24 mouse cellular contexts compared by ENCODE assay signal in genomic region chr2:124706896-124707295, GRCm38 (mm10).
"Had no signal": no experiment of that assay in that cellular context is flagged by ENCODE, and none has a peak within 500 bp of the region (broad histone marks: within the 10 kb centered on the region; RNA-seq: fewer than 3 reads in every experiment).

No protein-coding gene starts in this region.

- H3K4me3 ChIP-seq: kidney, embryonic 15.5 days; left cerebral cortex, adult 2 months; limb, embryonic 12.5 days; liver, embryonic 12.5 days; liver, embryonic 15.5 days; megakaryocyte, embryonic 14.5 days; midbrain, embryonic 10.5 days; midbrain, embryonic 15.5 days; neural tube, embryonic 12.5 days; neural tube, embryonic 15.5 days had no signal

- DNase-seq: kidney, adult 11 months; kidney, adult 8-10 months; kidney, postnatal 25 days; layer of hippocampus, postnatal 36 days; liver; lung, postnatal 36 days; right cerebral cortex, adult 18-20 months; right cerebral cortex, postnatal 14 days; right cerebral cortex, postnatal 4 days; thymus, adult 2 months; thymus, postnatal 14 days; thymus, postnatal 4 days had no signal

- H3K4me2 ChIP-seq: kidney, embryonic 15.5 days; limb, embryonic 12.5 days; liver, embryonic 12.5 days; liver, embryonic 15.5 days; midbrain, embryonic 15.5 days; neural tube, embryonic 12.5 days; neural tube, embryonic 15.5 days had no signal

- H3K4me1 ChIP-seq: liver, embryonic 12.5 days; liver, embryonic 15.5 days; midbrain, embryonic 10.5 days; midbrain, embryonic 15.5 days; neural tube, embryonic 15.5 days had no signal

- H3K27ac ChIP-seq: kidney, embryonic 15.5 days; left cerebral cortex, adult 2 months; liver, embryonic 12.5 days; liver, embryonic 15.5 days; midbrain, embryonic 10.5 days; midbrain, embryonic 15.5 days; neural tube, embryonic 12.5 days; neural tube, embryonic 15.5 days; stomach, postnatal 0 days had no signal

- H3K9me3 ChIP-seq: kidney, embryonic 15.5 days; limb, embryonic 12.5 days; liver, embryonic 12.5 days; liver, embryonic 15.5 days; midbrain, embryonic 10.5 days; midbrain, embryonic 15.5 days; neural tube, embryonic 12.5 days; neural tube, embryonic 15.5 days had no signal

- H3K9ac ChIP-seq: kidney, embryonic 15.5 days; limb, embryonic 12.5 days; liver, embryonic 12.5 days; liver, embryonic 15.5 days; midbrain, embryonic 15.5 days; neural tube, embryonic 12.5 days; neural tube, embryonic 15.5 days had no signal

- ATAC-seq: liver, embryonic 12.5 days; lung, postnatal 0 days; midbrain, embryonic 15.5 days had no signal

- H3K27me3 ChIP-seq: kidney, embryonic 15.5 days; limb, embryonic 12.5 days; liver, embryonic 12.5 days; liver, embryonic 15.5 days; megakaryocyte, embryonic 14.5 days; midbrain, embryonic 15.5 days; neural tube, embryonic 12.5 days; neural tube, embryonic 15.5 days had no signal

- H3K36me3 ChIP-seq: kidney, embryonic 15.5 days; limb, embryonic 12.5 days; liver, embryonic 12.5 days; liver, embryonic 15.5 days; midbrain, embryonic 10.5 days; midbrain, embryonic 15.5 days; neural tube, embryonic 12.5 days; neural tube, embryonic 15.5 days had no signal
